Mouse (Mus musculus) monocyte, adult 59 days (primary cell): Measurements from ENCODE around the gene Sap25. TPM values are rescaled to one million over a fixed set of nuclear protein-coding genes. Genes with fewer than 3 reads are reported as not detected.

Experiments used
- total RNA-seq, 2 experiments: library from RNA; stranded (reverse); gene quantifications; one replicate each; pipeline ENCODE4 v1.2.4; 2023

The Sap25 gene
- 10 to 100 TPM; 82.6 to 84.7 TPM for total RNA-seq

DNA sequence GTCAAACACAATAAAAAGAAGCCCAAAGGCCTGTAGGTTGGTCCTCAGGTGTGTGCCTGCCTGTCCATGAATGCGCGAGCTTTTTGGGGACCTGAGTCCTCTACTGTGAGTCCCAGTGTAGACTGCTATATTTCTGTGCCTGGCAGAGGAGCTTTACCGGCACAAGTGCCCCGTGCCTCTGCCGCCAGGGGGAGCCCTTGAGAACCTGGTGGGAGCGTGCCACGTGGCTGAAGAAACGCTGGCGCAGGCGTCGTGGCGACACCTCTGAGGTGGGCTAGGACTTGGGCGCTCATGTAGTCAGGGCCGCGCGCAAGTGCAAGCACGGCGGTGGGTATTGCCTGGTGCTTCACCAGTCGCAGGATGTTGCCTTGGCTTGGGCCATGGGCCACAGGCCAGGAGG is at the start of gene Sap25:
Sap25 (plus strand) TSS at position 281 of the 400 bp plus-strand sequence.

DNA sequence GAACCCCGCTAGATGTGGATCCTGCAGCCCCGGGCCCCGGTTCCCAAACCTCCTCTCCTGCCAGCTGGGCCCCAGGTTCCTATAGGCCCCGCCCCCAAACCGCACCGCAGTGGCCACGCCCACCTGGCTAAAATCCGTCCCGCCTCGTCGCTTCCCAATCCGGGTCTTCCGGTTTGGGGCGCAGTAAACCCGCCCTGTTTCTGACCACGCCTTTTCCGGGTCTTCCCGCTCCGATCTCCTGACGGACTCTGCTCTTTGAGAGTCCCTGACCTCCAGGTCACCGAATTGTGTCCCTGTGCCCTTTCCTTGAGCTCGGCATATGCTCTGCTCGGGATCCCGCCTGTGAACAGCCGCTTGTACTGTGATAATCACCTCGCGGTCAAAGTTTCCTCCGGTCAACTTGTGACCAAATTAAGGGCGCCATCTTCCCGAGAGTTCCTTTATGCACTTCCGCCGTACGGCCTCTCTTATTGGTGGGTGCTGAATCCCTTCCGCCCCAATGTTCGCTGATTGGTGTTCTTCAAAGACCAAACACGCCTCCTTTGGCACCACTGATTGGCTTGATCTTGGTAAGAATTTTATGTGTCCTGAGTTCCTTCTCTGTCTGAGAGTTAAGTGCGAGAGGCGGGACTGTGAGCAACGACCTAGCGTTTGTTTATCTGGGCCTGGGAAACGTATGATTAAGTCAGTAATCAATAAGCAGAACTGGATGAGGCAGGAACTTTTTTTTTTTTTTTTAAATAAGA is 40.3 kb upstream of the Sap25 start, which contains the start of gene Mospd3:
Mospd3 (minus strand) TSS at position 440 of the 746 bp plus-strand sequence.

DNA sequence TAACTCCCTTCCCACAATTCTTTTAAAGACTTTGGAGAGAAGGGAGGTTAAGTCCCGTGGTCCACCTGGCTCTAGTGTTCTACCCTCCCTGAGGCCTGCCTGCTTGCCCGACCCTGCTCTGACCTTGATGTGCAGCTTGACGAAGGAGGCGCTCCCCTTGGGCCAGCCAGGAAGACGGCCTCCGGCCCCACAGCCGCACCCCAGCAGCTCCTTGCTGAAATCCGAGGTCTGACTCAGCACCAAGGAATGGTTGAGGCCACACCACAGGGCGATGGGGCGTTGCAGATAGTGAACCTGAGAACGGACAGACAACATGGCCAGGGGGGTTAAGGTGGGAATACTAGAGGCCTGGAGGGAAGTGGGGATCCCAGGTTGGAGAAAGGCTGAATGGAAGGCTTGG is 27.6 kb upstream of the Sap25 start, which contains the start of gene Pcolce:
Pcolce (minus strand) TSS at position 235 of the 400 bp plus-strand sequence.

DNA sequence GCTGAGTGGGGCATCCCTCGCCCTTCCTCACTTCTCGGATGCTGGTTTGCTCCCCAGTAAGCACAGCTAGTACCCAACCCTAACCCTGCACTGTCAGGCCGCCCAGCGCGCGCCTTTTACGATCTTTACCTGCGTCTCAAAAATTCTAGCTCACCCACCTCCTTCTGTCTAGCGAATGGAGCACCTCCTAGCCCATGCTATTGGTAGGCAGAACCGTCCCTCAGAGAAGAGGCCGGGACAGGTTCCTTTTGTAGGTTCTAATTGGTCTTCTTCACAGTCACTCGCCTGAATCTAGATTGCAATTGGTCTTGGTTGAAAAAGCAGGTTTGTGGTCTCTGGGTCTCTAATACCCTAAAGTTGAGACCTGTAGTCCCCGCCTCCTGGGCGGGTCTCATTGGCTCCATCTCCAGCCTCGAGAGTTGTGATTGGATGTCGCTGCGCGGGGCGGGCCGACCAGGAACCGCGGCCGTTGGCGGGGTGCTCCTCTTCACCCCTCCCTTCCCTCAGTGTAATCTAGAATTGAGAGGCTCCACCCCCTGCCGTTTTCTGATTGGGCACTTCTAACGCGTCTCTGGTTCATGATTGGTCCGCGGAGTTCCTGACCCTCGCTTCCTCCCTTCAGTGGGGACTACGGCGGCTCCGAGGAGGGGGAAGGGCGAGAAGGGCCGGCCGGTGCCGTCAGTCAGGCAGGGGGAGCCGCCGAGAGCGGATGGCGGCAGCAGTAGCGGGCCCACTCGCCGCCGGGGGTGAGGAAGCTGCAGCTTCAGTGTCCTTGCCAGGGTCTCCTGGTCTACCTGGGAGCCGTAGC is 12.4 kb upstream of the Sap25 start, which contains the start of the genes Fbxo24, Lrch4 and Gm20605:
Fbxo24 (minus strand) TSS at position 505 of the 808 bp plus-strand sequence.
Lrch4 (plus strand) TSS at position 624 of the 808 bp plus-strand sequence.
Gm20605 (plus strand) TSS at position 678 of the 808 bp plus-strand sequence.

DNA sequence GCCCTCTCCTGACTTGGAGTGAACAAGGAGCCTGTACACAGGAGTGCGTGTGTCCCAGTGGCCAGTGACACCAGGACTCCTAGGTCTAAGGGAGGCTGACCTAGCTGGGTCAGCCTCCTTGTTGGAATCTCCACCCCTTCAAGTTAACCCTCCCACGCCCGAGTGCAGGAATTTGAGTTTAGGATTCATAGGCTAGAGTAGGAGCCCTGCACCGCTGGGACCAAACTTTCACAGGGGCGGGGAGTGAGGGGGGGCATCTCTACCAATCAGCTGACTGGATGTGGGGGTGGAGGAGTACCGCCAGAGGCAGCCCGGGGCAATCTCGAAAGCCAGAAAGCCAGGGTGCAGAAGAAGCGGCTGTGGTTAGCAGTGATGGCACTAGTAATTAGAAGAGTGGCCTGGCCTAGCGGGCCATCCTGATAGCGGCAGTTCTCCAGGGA is 4.5 kb downstream of the Sap25 start, which contains the start of gene Irs3:
Irs3 (minus strand) TSS at position 63 of the 440 bp plus-strand sequence.

DNA sequence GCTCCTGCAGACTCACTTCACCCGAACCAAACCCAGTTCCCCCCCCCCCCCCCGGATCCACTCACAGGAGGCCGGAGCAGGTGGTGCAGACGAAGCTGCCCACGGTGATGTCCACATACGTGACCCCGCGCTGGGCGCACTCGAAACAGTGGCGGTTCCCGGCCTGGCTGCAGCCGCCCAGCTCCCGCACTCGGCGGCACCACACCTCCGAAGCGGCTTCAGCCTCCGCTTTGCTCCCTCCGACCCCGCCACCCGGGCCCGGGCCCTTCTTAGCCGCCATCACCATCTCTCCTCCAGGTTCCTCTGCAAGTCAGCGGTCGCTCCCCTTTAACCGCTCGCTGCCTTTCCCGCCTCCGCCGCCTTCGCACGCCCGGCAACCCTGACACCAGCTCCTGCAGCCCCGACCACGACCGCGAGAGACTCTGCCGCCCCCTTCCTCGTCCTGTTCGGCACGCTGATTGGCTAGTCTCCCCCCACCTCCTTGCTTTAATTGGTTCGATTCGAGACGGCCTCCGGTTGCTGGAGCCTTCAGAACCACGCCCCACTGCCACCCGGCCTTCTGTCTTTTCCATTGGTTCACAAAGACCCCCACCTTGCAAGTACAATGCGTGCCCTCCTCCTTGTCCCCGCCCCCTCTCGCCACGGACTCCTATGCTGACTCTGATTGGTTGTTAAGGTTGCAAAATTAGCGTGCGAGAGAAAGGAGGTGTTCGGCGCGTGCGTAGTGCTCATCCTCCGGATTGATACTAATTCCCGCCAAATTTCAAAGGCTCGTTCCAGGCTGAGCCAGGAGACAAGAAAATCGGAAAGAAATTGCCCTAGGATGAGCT is 43.4 kb downstream of the Sap25 start, which contains the start of gene Agfg2:
Agfg2 (minus strand) TSS at position 433 of the 830 bp plus-strand sequence.

Other genes starting within 250 kb of the Sap25 start
- gene Zan, start 164.3 kb upstream of the Sap25 start, total RNA-seq = under 1 TPM in 1 of 2 experiments, not detected in 1; 0.03 TPM
- gene Pop7, start 138.8 kb upstream of the Sap25 start, total RNA-seq = 10 to 100 TPM; 20.8 to 21.6 TPM
- gene Gigyf1, start 122.8 kb upstream of the Sap25 start, total RNA-seq = 10 to 100 TPM; 55.2 to 70.1 TPM
- gene Epo, start 108.1 kb upstream of the Sap25 start, total RNA-seq = not detected
- 1,000 to 10,000 TPM; 1,007 to 1,026 TPM for gene Gnb2, start 107.8 kb upstream of the Sap25 start, total RNA-seq
- gene Actl6b, start 87.8 kb upstream of the Sap25 start, total RNA-seq = not detected
- not detected for gene Tfr2, start 71.5 kb upstream of the Sap25 start, total RNA-seq
- gene Mospd3, start 40.3 kb upstream of the Sap25 start, total RNA-seq = 10 to 100 TPM; 44.1 to 47.4 TPM
- gene Pcolce, start 27.6 kb upstream of the Sap25 start, total RNA-seq = 1 to 10 TPM in 1 of 2 experiments, under 1 TPM in 1; 0.70 to 1.3 TPM
- not detected for gene Fbxo24, start 12.3 kb upstream of the Sap25 start, total RNA-seq
- gene Lrch4, start 12.2 kb upstream of the Sap25 start, total RNA-seq = 100 to 1,000 TPM; 230 to 264 TPM
- gene Gm20605, start 12.2 kb upstream of the Sap25 start, total RNA-seq = 10 to 100 TPM; 46.8 to 54.6 TPM
- not detected for gene Irs3, start 4.4 kb downstream of the Sap25 start, total RNA-seq
- 10 to 100 TPM; 19.8 to 21.9 TPM for gene Agfg2, start 43.4 kb downstream of the Sap25 start, total RNA-seq
- gene Nyap1, start 100.3 kb downstream of the Sap25 start, total RNA-seq = 1 to 10 TPM in 1 of 2 experiments, under 1 TPM in 1; 0.94 to 1.2 TPM
- gene Tsc22d4, start 104.4 kb downstream of the Sap25 start, total RNA-seq = 100 to 1,000 TPM; 192 to 213 TPM
- 10 to 100 TPM; 19.3 to 22.4 TPM for gene Ppp1r35, start 137.5 kb downstream of the Sap25 start, total RNA-seq
- gene Mepce, start 146.3 kb downstream of the Sap25 start, total RNA-seq = 10 to 100 TPM; 45.3 to 50.6 TPM
- gene Zcwpw1, start 146.5 kb downstream of the Sap25 start, total RNA-seq = 1 to 10 TPM; 3.7 to 5.0 TPM
- gene Pilra, start 194.9 kb downstream of the Sap25 start, total RNA-seq = 100 to 1,000 TPM; 435 to 464 TPM
- gene Pilrb1, start 216.8 kb downstream of the Sap25 start, total RNA-seq = 100 to 1,000 TPM; 320 to 398 TPM
- gene Pilrb2, start 230.5 kb downstream of the Sap25 start, total RNA-seq = 100 to 1,000 TPM; 304 to 357 TPM